Mouse (Mus musculus): Measurements from ENCODE around the gene Tomt. TPM values are rescaled to one million over a fixed set of nuclear protein-coding genes. Genes with fewer than 3 reads are reported as not detected.

Gene Tomt
- total RNA-seq, 4 experiments from 2014 or later = 0.35 TPM; not detected in 3

DNA sequence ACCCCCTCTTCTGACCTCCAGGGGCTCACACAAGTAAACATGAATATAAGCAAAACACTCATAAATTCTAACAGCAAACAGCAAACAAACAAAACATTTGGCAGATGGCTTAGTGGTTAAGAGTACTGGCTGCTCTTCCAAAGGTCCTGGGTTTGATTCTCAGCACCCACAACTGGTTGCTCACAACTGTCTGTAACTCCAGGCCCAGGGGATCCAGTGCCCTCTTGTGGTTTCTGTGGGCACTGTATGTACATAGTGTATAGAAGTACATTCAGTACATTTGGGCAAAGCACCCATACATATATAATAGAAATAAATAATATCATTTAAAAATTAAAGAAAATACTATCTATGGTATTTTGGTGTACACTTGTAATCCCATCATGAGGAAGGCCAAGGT is 3.3 kb downstream of the Tomt start:
- no peak for DNase-seq (ENCODE audit: low spot score in 2 of 2)

DNA sequence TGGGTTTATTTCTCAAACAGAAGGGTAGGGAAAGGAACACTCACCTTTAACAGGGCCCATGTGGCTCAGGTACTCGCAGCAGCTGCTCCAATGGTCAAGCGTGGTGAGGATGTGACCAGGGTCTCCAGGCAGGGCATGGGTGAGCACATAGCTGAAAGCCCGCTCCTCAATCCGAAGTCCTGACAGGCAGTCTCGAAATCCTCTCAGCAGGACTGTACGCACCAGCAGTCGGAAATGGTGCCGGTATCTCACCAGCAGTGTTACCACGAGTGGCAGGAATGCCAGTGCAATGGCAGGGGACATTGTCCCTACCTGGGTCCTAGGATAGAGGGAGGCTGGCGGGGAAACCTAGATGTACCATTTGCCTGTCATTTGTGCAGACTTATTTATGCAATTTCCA is 4.2 kb downstream of the Tomt start:
- DNase-seq (ENCODE audit: low spot score in 2 of 2) = no peak

GRCm38 (mm10) chr7:101900331-101901097 is 5.6 kb downstream of the Tomt start:
- DNase-seq (ENCODE audit: low spot score in 2 of 2) = no peak

DNA sequence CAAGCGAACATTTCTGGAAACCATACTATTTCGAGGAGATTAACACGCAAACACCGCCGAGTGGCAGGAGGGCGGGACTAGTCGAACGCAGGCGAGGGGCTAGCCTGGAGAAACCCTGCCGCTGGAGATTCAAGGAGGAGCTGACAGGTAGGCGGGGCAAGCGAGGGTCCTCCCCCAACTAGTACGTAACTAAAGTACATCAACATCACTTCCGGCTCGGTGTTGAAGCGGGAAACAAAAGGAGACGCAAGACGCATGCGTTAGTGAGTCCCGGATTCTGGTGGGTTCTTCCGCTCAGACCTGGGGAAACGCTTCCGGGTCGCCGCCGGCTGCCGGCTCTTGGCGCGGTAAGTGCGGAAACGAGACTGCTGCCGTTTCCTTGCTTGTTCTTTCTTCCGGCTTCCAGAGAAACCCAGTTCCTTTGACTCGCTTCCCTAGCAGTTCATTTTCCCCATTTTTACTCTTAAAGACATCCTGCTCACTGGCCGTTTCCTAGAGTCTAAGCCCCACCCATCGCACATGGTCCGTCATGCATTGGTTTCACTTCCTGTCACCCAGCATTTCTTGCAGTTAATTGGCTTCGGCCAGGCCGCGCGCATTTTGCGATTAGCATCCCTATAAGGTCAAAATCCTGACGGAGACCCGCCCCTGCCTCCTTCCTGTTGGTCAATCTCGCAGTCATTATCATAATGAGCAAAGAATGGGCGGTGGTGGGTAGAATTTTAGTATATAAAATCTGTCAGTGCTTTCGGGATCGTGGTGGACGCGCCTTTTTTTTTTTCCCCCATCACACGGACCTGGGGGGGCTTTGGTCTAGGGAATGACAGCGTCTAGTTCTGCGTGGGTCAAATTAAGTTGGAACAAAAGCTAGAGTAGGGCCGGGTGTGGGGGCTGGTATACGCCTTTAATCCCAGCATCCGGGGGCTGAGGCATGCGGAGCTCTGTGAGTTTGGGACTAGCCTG is 9.8 kb downstream of the Tomt start:
- peak; percentile 98 to 99 for DNase-seq (ENCODE audit: low spot score in 2 of 2)

- DNase-seq (ENCODE audit: low spot score in 2 of 2) = no peak
These were observed 10.5 kb downstream of the Tomt start for GRCm38 (mm10) chr7:101895695-101896094.

- DNase-seq (ENCODE audit: low spot score in 2 of 2) = no peak
These were observed 17.7 kb downstream of the Tomt start for GRCm38 (mm10) chr7:101888460-101888859.

GRCm38 (mm10) chr7:101886274-101886673 is 19.9 kb downstream of the Tomt start:
- no peak for DNase-seq (ENCODE audit: low spot score in 2 of 2)

- no peak for DNase-seq (ENCODE audit: low spot score in 2 of 2)
These were observed 22.0 kb downstream of the Tomt start for GRCm38 (mm10) chr7:101884160-101884559.

DNA sequence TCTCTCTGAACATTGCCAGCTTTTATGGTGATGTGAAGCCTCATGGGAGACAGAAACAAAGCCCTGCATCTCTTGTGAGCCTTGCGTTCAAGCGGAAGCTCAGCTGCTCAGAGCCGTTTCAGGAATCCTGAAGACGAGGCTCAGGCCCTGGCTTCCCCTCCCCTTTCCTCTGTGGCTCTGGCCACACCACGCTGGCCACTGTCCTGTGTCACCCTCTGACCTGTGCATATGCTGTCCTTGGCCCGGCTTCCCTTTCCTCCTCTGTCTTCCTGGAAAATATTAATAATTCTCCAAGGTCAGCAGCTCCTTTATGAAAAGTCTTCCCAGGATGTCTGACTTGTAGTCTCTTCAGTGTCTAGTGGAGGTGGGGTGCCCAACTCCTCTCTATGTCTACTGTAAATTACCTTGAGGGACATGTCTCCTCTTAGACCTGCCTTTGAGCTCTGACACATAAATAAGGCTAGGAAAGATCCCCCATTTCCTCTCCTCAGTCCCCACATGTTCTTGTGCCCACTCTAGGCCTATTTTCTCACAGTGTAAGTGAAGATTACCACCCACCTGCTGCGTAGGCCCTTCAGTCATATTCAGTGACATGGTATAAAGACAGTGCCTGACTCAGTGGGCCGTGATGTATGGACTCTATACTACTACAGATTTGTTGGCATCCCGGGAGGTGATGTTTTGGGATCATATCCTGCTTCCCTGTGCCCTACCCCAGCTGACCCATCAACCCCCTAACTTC is 23.6 kb downstream of the Tomt start:
- DNase-seq (ENCODE audit: low spot score in 2 of 2) = no peak

DNA sequence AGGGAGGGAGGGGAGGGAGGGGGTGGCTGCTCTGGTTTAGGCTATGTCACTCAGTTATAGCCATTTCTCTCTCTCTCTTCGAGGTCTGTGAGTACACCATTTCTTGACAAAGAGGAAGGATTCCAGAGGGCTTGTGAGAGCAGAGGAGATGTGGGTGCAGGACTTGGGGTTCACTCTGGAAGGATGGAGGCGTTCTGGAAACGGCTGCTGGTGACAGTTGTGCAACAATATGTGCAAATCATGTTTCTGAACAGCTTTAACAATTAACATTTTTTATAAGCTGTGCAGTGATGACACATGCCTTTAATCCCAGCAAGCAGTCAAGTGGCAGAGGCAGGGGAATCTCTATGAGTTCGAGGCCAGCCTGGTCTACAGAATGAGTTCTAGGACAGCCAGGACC is 25.3 kb downstream of the Tomt start:
- DNase-seq (ENCODE audit: low spot score in 2 of 2) = peak in 1 of 2 experiments; percentile 58

- no peak for DNase-seq (ENCODE audit: low spot score in 2 of 2)
These were observed 30.2 kb downstream of the Tomt start for GRCm38 (mm10) chr7:101875978-101876377.

GRCm38 (mm10) chr7:101871296-101871695 is 34.9 kb downstream of the Tomt start:
- DNase-seq (ENCODE audit: low spot score in 2 of 2) = no peak

- DNase-seq (ENCODE audit: low spot score in 2 of 2) = no peak
These were observed 35.5 kb downstream of the Tomt start, which contains the start of gene Folr1 for GRCm38 (mm10) chr7:101870629-101871028. Gene Folr1 (minus strand): TSS chr7:101870788.

DNA sequence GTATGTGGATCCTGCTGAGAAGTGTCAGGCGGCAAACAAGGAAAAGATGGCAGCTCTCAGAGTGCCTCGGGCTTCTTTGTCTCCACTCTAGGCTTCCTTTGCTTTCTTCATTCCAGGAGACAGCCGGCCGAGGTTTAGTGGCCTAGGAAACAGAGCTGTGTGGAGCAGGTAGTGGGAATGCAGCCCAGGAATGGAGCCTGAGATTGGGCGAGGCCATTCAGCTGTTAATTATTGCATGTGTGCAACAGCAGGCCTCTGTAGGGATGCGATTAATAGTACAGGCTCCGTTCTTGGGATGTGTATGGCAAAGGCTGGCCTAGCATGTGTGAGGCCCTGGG is 37.0 kb downstream of the Tomt start:
- no peak for DNase-seq (ENCODE audit: low spot score in 2 of 2)

GRCm38 (mm10) chr7:101868241-101869162 is 37.7 kb downstream of the Tomt start:
- DNase-seq (ENCODE audit: low spot score in 2 of 2) = no peak

GRCm38 (mm10) chr7:101867482-101867881 is 38.7 kb downstream of the Tomt start:
- no peak for DNase-seq (ENCODE audit: low spot score in 2 of 2)

- DNase-seq (ENCODE audit: low spot score in 2 of 2) = no peak
These were observed 39.5 kb downstream of the Tomt start for GRCm38 (mm10) chr7:101866491-101867265.

GRCm38 (mm10) chr7:101863415-101863814 is 42.7 kb downstream of the Tomt start, which contains the start of gene Anapc15:
Gene Anapc15 (plus strand): TSS chr7:101863715.
- no peak for DNase-seq (ENCODE audit: low spot score in 2 of 2)

- DNase-seq (ENCODE audit: low spot score in 2 of 2) = no peak
These were observed 43.9 kb downstream of the Tomt start for GRCm38 (mm10) chr7:101862291-101862690.

DNA sequence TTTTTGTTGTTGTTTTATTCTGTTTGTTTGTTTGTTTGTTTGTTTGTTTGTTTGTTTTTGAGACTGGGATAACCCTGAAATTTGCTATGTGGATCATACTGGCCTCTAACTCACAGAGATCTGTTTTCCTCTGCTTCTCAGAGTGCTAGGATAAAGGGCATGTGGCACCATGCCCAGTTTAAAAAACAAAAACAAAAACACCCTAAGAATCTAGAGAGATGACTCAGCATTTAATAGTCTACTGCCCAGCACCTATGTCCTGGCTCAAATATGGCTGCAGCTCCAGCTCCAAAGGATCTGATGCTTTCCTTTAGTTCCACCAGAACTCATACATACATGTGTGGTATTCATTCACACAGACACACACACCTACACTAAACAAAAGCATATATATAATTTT is 45.2 kb downstream of the Tomt start:
- DNase-seq (ENCODE audit: low spot score in 2 of 2) = no peak
